Mouse (Mus musculus): Measurements from ENCODE around the gene Aox1. TPM values are rescaled to one million over a fixed set of nuclear protein-coding genes. Genes with fewer than 3 reads are reported as not detected.

Aox1 gene
- polyA plus RNA-seq, 1 experiment, result 0.32 TPM

DNA sequence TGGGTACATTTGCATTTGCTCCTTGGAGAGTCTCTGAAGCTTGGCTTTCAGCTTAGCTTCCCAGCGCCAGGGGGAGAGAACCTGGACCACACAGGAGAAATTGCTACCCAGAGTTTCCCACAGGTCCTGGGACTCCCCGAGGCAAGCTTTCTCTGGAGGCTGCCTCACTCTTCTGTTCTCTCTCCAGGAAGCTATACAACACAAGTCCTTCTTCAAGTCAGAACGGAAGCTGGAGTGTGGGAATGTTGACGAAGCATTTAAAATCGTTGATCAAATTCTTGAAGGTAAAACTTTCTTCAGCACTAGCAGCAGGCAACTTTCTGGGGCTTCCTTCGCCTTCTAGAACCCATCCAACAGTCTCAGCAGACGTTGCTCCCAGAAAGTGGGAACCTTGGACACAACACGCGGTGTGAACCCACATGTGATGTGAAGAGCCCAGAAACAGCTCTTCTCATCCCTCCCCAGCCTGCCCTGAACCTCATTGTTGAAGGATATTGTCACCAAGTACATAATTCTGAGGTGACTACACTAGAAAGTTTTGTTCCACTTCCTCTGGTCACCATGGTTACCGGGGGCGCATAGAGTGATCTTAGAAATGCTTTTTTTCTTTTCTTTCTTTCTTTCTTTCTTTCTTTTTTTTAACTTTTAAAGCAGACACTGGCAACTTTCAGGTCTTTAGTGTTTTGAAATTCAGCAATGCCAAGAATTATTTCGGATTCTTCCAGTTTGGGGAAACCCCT lies 43.4 kb downstream of the Aox1 start:
- Histone ChIP-seq H3K36me3 (ENCODE audit: control insufficient read depth, insufficient read depth, low read length) (no peaks in the 10 kb centered on the region), H3K4me1 (ENCODE audit: control insufficient read depth, insufficient read depth, insufficient read length, low read length) (no peaks in the 10 kb centered on the region)

DNA sequence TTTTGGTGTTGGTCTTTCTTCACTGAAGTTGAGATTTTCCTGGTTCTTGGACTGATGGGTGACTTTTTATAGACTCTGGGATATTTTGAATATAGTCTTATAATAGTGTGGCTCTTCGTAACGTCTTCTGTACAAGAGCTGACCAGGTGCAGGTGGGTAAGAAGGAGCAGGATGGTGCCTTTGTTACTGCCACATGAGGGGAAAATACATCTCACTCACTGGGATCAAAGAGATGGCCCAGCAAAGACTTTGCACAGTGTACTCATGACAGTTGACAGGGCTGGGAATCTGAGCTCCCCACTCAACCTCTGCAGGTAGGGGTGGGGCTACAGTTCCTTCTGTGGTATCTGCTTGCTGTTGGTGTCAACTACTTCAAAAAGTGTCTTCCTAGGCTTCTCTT lies 44.5 kb downstream of the Aox1 start:
- Histone ChIP-seq H3K4me3 (ENCODE audit: low read depth, low read length) (no peak overlapping the region), H3K36me3 (ENCODE audit: control insufficient read depth, insufficient read depth, low read length) (no peaks in the 10 kb centered on the region), H3K27ac (ENCODE audit: insufficient read depth, low read depth, low read length) (no peak overlapping the region), H3K4me1 (ENCODE audit: control insufficient read depth, insufficient read depth, insufficient read length, low read length) (no peaks in the 10 kb centered on the region), H3K27me3 (ENCODE audit: control insufficient read depth, insufficient read depth, low read length) (no peaks in the 10 kb centered on the region)
- TF ChIP-seq CTCF (IDR thresholded peaks at IDR 0.05; ENCODE audit: extremely low read depth, insufficient read length, insufficient replicate concordance, low read depth, low read length) (no peak), POLR2A (IDR thresholded peaks at IDR 0.05; ENCODE audit: low read depth, low read length) (no peak)
- WGBS, result 91% methylated on average over 2 of the region's 2 CpGs

More for the DNA sequence above, 43.4 kb downstream of the Aox1 start:
- Histone ChIP-seq H3K27me3 (ENCODE audit: control insufficient read depth, insufficient read depth, low read length) (no peaks in the 10 kb centered on the region), H3K4me3 (ENCODE audit: low read depth, low read length) (no peak overlapping the region), H3K27ac (ENCODE audit: insufficient read depth, low read depth, low read length) (no peak overlapping the region)
- WGBS, result 68% methylated on average over 12 of the region's 12 CpGs
- TF ChIP-seq POLR2A (IDR thresholded peaks at IDR 0.05; ENCODE audit: low read depth, low read length) (no peak), CTCF (IDR thresholded peaks at IDR 0.05; ENCODE audit: extremely low read depth, insufficient read length, insufficient replicate concordance, low read depth, low read length) (no peak)

GRCm38 (mm10) chr1:58077882-58078281 lies 48.2 kb downstream of the Aox1 start:
- Histone ChIP-seq H3K27me3 (ENCODE audit: control insufficient read depth, insufficient read depth, low read length) (no peaks in the 10 kb centered on the region), H3K27ac (ENCODE audit: insufficient read depth, low read depth, low read length) (no peak overlapping the region), H3K4me1 (ENCODE audit: control insufficient read depth, insufficient read depth, insufficient read length, low read length) (no peaks in the 10 kb centered on the region), H3K36me3 (ENCODE audit: control insufficient read depth, insufficient read depth, low read length) (no peaks in the 10 kb centered on the region), H3K4me3 (ENCODE audit: low read depth, low read length) (no peak overlapping the region)
- no peak for TF ChIP-seq POLR2A (IDR thresholded peaks at IDR 0.05; ENCODE audit: low read depth, low read length)
- no peak for TF ChIP-seq CTCF (IDR thresholded peaks at IDR 0.05; ENCODE audit: extremely low read depth, insufficient read length, insufficient replicate concordance, low read depth, low read length)

DNA sequence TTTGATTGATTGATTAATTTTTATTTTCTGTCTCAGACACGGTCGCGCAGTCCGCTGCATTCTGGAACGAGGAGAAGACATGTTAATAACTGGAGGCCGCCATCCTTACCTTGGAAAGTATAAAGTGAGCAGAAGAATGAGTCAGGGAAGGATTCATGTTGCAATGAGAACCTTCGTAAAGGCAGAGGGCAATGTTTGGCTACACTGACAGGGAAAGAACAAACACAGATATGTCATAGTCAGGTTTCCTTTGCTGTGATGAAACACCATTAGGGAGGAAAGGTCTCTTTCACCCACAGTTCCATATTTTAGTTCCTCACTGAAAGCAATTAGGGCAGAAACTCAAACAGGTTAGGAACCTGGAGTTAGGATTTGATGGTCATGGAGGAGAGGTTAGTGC lies 48.7 kb downstream of the Aox1 start:
- TF ChIP-seq CTCF (IDR thresholded peaks at IDR 0.05; ENCODE audit: extremely low read depth, insufficient read length, insufficient replicate concordance, low read depth, low read length) (no peak), POLR2A (IDR thresholded peaks at IDR 0.05; ENCODE audit: low read depth, low read length) (no peak)
- Histone ChIP-seq H3K27ac (ENCODE audit: insufficient read depth, low read depth, low read length) (no peak overlapping the region), H3K27me3 (ENCODE audit: control insufficient read depth, insufficient read depth, low read length) (no peaks in the 10 kb centered on the region), H3K4me1 (ENCODE audit: control insufficient read depth, insufficient read depth, insufficient read length, low read length) (no peaks in the 10 kb centered on the region), H3K4me3 (ENCODE audit: low read depth, low read length) (no peak overlapping the region), H3K36me3 (ENCODE audit: control insufficient read depth, insufficient read depth, low read length) (no peaks in the 10 kb centered on the region)
- 80% methylated on average over 7 of the region's 7 CpGs for WGBS

DNA sequence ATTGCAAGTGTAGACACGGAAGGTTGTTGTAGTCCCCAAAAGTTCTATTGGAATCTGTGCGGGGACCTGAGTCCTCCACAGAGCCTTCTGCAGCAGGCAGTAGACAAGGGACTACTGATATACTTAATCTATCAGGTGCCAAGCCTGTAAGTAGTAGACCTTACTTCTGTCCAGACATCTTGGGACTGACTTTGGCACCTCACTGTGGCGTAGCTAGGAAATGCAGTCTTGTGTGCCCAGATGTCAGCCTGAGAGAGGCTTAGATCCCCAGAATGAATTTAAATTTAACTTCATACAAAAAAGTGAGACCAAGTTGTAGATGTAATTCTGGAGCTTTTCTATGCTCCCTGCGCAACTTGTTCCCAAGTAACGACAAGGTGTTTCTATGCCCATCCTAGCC lies 50.0 kb downstream of the Aox1 start:
- WGBS, result 92% methylated on average over 5 of the region's 5 CpGs
- Histone ChIP-seq H3K27me3 (ENCODE audit: control insufficient read depth, insufficient read depth, low read length) (no peaks in the 10 kb centered on the region), H3K4me1 (ENCODE audit: control insufficient read depth, insufficient read depth, insufficient read length, low read length) (no peaks in the 10 kb centered on the region), H3K27ac (ENCODE audit: insufficient read depth, low read depth, low read length) (no peak overlapping the region), H3K4me3 (ENCODE audit: low read depth, low read length) (no peak overlapping the region), H3K36me3 (ENCODE audit: control insufficient read depth, insufficient read depth, low read length) (no peaks in the 10 kb centered on the region)
- no peak for TF ChIP-seq POLR2A (IDR thresholded peaks at IDR 0.05; ENCODE audit: low read depth, low read length)
- TF ChIP-seq CTCF (IDR thresholded peaks at IDR 0.05; ENCODE audit: extremely low read depth, insufficient read length, insufficient replicate concordance, low read depth, low read length), result no peak

DNA sequence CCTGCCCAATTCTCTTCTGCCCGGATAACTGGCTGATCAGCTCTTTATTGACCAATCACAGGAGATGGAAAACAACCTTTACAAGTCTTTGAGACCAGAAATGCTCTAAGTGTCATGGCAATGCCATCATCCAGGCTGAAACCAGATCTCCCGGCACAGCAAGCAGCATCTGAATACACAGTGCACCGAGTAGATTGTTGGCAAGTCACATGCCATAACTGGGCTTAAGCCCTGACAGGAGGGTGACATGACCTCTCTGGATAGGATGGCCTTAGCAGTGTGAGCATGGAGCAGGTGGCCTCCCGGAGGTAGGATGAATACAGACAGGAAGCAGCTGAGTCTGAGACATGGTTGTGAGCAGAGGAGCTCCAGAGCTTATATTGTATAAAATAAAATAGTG lies 50.7 kb downstream of the Aox1 start:
- Histone ChIP-seq H3K36me3 (ENCODE audit: control insufficient read depth, insufficient read depth, low read length) (no peaks in the 10 kb centered on the region), H3K4me3 (ENCODE audit: low read depth, low read length) (no peak overlapping the region), H3K4me1 (ENCODE audit: control insufficient read depth, insufficient read depth, insufficient read length, low read length) (no peaks in the 10 kb centered on the region), H3K27me3 (ENCODE audit: control insufficient read depth, insufficient read depth, low read length) (no peaks in the 10 kb centered on the region), H3K27ac (ENCODE audit: insufficient read depth, low read depth, low read length) (no peak overlapping the region)
- TF ChIP-seq POLR2A (IDR thresholded peaks at IDR 0.05; ENCODE audit: low read depth, low read length) (no peak), CTCF (IDR thresholded peaks at IDR 0.05; ENCODE audit: extremely low read depth, insufficient read length, insufficient replicate concordance, low read depth, low read length) (no peak)
- 85% methylated on average over 4 of the region's 4 CpGs for WGBS

DNA sequence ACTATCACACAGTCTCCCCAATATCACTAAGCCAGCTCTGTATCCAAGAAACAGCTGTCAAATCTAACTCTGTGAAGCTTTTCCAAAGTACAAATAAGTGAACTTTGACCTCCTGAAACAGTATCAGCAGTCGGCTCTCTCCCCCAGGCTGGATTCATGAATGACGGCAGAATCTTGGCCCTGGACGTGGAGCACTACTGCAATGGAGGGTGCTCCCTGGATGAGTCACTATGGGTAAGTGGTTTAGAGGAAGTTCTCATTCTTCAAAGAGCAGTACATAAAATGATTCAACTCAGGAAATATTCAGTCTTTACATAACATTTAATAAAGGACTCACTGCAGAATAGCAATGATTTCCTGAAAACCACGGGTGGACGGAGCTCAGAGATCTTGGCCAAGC lies 51.6 kb downstream of the Aox1 start:
- WGBS, result 43% methylated on average over 5 of the region's 5 CpGs
- TF ChIP-seq POLR2A (IDR thresholded peaks at IDR 0.05; ENCODE audit: low read depth, low read length) (no peak), CTCF (IDR thresholded peaks at IDR 0.05; ENCODE audit: extremely low read depth, insufficient read length, insufficient replicate concordance, low read depth, low read length) (no peak)

More for the DNA sequence above, 51.6 kb downstream of the Aox1 start:
- H3K4me1 ChIP-seq (ENCODE audit: control insufficient read depth, insufficient read depth, insufficient read length, low read length), result no peaks in the 10 kb centered on the region
- no peaks in the 10 kb centered on the region for H3K27me3 ChIP-seq (ENCODE audit: control insufficient read depth, insufficient read depth, low read length)
- no peak overlapping the region for H3K4me3 ChIP-seq (ENCODE audit: low read depth, low read length)
- no peak overlapping the region for H3K27ac ChIP-seq (ENCODE audit: insufficient read depth, low read depth, low read length)
- H3K36me3 ChIP-seq (ENCODE audit: control insufficient read depth, insufficient read depth, low read length), result no peaks in the 10 kb centered on the region

Data from small intestine, adult 2 months (tissue).